Mouse (Mus musculus) adrenal gland, postnatal 10 days (tissue): ENCODE measurements at regions not wholly inside any gene's neighbourhood (a gene's known extent, or its start where the extent isn't known, plus 50 kb on each side); places are given as distances from the start of the nearest gene placed in this dataset.
"Not testable (repeated sequence)": the region's sequence is repeated elsewhere in the genome, so short reads cannot be mapped to it uniquely, and the experiment has no call there.

Experiments used
- DNase-seq: peaks from one replicate; pipeline ENCODE4 v3.0.0; 2021; ENCODE audit warnings: mixed read lengths

GRCm38 (mm10) chr8:52158176-52158575 lies 1353.4 kb upstream of the Aga start:
- peak; percentile 1 for DNase-seq

GRCm38 (mm10) chr8:52196934-52197333 lies 1314.6 kb upstream of the Aga start:
- DNase-seq = not testable (repeated sequence)

GRCm38 (mm10) chr8:52227506-52227905 lies 1284.0 kb upstream of the Aga start:
- DNase-seq = no peak

- no peak for DNase-seq
These were observed 1255.5 kb upstream of the Aga start for GRCm38 (mm10) chr8:52256055-52256454.
